Mouse (Mus musculus) testis, adult 2 months (tissue): ENCODE results near the gene Khdc1b. TPM values are rescaled to one million over a fixed set of nuclear protein-coding genes. Genes with fewer than 3 reads are reported as not detected.

Source experiments
- H3K27ac ChIP-seq: fragments of 200-500 bp; 2 replicates; pipeline ENCODE4 v1.5.1; 2012; ENCODE audit warnings: low read depth, low read length; ENCODE audit not compliant: control insufficient read depth, insufficient read depth
- H3K27me3 ChIP-seq: fragments of 200-500 bp; 2 replicates; pipeline ENCODE4 v1.6.1; 2012; ENCODE audit warnings: mild to moderate bottlenecking, low read length, moderate library complexity; ENCODE audit not compliant: control insufficient read depth, insufficient read depth
- H3K36me3 ChIP-seq: fragments of 200-500 bp; 2 replicates; pipeline ENCODE4 v1.6.1; 2012; ENCODE audit warnings: mild to moderate bottlenecking, low read length; ENCODE audit not compliant: control insufficient read depth, insufficient read depth
- H3K4me1 ChIP-seq: fragments of 200-500 bp; 2 replicates; pipeline ENCODE4 v1.6.1; 2012; ENCODE audit warnings: low read length; ENCODE audit not compliant: control insufficient read depth, insufficient read depth
- H3K4me3 ChIP-seq: fragments of 200-500 bp; 2 replicates; pipeline ENCODE4 v1.5.1; 2012; ENCODE audit warnings: low read depth, mild to moderate bottlenecking, low read length, moderate library complexity, mixed read lengths; ENCODE audit not compliant: control insufficient read depth
- CTCF ChIP-seq: fragments of 200-500 bp; IDR thresholded peaks from 2 replicates; pipeline ENCODE4 v1.5.1; 2012; ENCODE audit warnings: low read depth, mild to moderate bottlenecking, inconsistent platforms, low read length, moderate library complexity; ENCODE audit not compliant: control insufficient read depth, insufficient read depth, insufficient replicate concordance
- POLR2A ChIP-seq: fragments of 200-500 bp; IDR thresholded peaks from 2 replicates; pipeline ENCODE4 v1.6.1; 2012; ENCODE audit warnings: low read depth, mild to moderate bottlenecking, inconsistent platforms, low read length, moderate library complexity; ENCODE audit not compliant: control insufficient read depth
- polyA plus RNA-seq: library from polyadenylated mRNA; depleted of rRNA; stranded (reverse); fragments of >200 nt; gene quantifications from 2 replicates; pipeline ENCODE4 v1.2.3, GENCODE M21; 2012; rRNA removed

Khdc1b gene
- polyA plus RNA-seq, 1 experiment, result not detected

GRCm38 (mm10) chr1:21434853-21435252, 51.5 kb downstream of the Khdc1b start:
- TF ChIP-seq CTCF, result no peak
- TF ChIP-seq POLR2A, result no peak
- Histone ChIP-seq H3K4me3 (no peak overlapping the region), H3K4me1 (no peaks in the 10 kb centered on the region), H3K27ac (no peak overlapping the region), H3K27me3 (no peaks in the 10 kb centered on the region), H3K36me3 (no peaks in the 10 kb centered on the region)

Other genes starting within 250 kb of the Khdc1b start
- gene Tmem14a, start 165.0 kb upstream of the Khdc1b start, polyA plus RNA-seq, result 0.74 and 1.1 TPM in 2 replicates
- 14.8 and 15.7 TPM in 2 replicates for gene Gsta3, start 143.0 kb upstream of the Khdc1b start, polyA plus RNA-seq
- 0.96 TPM in 1 of 2 replicates, not detected in the other for gene Khdc1a, start 33.9 kb upstream of the Khdc1b start, polyA plus RNA-seq
- gene Khdc1c, start 15.2 kb upstream of the Khdc1b start, polyA plus RNA-seq, result 0.16 TPM in 1 of 2 replicates, not detected in the other